Comparison of ENCODE assay signal across 1 mouse cellular context in the genomic region with DNA sequence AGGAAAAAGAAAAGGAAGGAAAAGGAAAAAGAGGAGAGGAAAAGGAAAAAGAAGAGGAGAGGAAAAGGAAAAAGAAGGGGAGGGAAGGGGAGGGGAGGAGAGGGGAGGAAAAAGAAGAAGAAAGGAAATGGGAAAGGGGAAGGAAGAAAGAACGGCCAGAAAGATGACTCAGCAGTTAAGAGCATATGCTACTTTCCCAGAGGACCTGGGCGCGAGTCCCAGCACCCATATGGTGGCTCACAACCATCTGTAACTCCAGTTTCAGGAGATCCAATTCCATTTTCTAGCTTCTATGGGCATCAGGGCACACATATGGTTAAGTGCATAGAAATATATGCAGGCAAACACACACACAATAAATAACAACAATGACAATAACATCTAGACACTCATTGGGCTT.
TF ChIP-seq lines count a peak whose summit lies in the region.

No protein-coding gene starts in this region.

TF ChIP-seq in CH12.LX, 34 proteins besides CTCF, POLR2A, EP300 and RAD21 (continued from another document):
- no peak for TF ChIP-seq MEF2A (IDR thresholded peaks at IDR 0.05; ENCODE audit: borderline replicate concordance, low read depth, low read length)
